Mouse (Mus musculus) heart, embryonic 13.5 days (tissue): Measurements from ENCODE around the gene Aff1. TPM values are rescaled to one million over a fixed set of nuclear protein-coding genes. Genes with fewer than 3 reads are reported as not detected.

Experiments
- ATAC-seq: fragments of 200-750 bp; cut with Nextera tagmentation; 2 replicates; pipeline ENCODE4 v1.8.0; 2017; ENCODE audit warnings: moderate TSS enrichment; ENCODE audit not compliant: insufficient number of reproducible peaks, low FRiP score, low TSS enrichment; ENCODE audit errors: extremely low read depth
- H3K27ac ChIP-seq: fragments of 300-500 bp; sonication (generic); replicated peaks from 2 replicates; pipeline ENCODE4 v1.5.1; 2015; ENCODE audit warnings: moderate library complexity, mild to moderate bottlenecking, inconsistent platforms
- H3K27me3 ChIP-seq: fragments of 300-500 bp; sonication (generic); replicated peaks from 2 replicates; pipeline ENCODE4 v1.6.1; 2015; ENCODE audit warnings: mild to moderate bottlenecking, inconsistent platforms
- H3K36me3 ChIP-seq: fragments of 300-500 bp; sonication (generic); 2 replicates; pipeline ENCODE4 v1.6.1; 2015; ENCODE audit warnings: mild to moderate bottlenecking, inconsistent platforms
- H3K4me1 ChIP-seq: fragments of 300-500 bp; sonication (generic); 2 replicates; pipeline ENCODE4 v1.6.1; 2015; ENCODE audit warnings: inconsistent platforms
- H3K4me2 ChIP-seq: fragments of 300-500 bp; sonication (generic); 2 replicates; pipeline ENCODE4 v1.6.1; 2015; ENCODE audit warnings: inconsistent platforms, mild to moderate bottlenecking, moderate library complexity
- H3K4me3 ChIP-seq: fragments of 300-500 bp; sonication (generic); 2 replicates; pipeline ENCODE4 v1.5.1; 2015; ENCODE audit warnings: moderate library complexity, mild to moderate bottlenecking, inconsistent platforms
- H3K9ac ChIP-seq: fragments of 300-500 bp; sonication (generic); 2 replicates; pipeline ENCODE4 v1.6.1; 2015; ENCODE audit warnings: inconsistent platforms, mild to moderate bottlenecking, moderate library complexity
- H3K9me3 ChIP-seq: fragments of 300-500 bp; sonication (generic); 2 replicates; pipeline ENCODE4 v1.6.1; 2016; ENCODE audit warnings: inconsistent platforms
- WGBS: fragments of 180-500 bp; shearing (Covaris S2); methylation state at CpG from one replicate; pipeline ENCODE4 v1.1.7; 2015; ENCODE audit warnings: mixed read lengths; 5-methylcytosine and 5-hydroxymethylcytosine counted together
- polyA plus RNA-seq: library from polyadenylated mRNA; unstranded; fragments of >200 nt; fragmentation: Nextera tagmentation; extraction: Ambion mirVana; gene quantifications from 2 replicates; pipeline ENCODE4 v1.2.1, GENCODE M21; 2015

The Aff1 gene
- polyA plus RNA-seq, 1 experiment from 2014 or later = 7.4 TPM

DNA sequence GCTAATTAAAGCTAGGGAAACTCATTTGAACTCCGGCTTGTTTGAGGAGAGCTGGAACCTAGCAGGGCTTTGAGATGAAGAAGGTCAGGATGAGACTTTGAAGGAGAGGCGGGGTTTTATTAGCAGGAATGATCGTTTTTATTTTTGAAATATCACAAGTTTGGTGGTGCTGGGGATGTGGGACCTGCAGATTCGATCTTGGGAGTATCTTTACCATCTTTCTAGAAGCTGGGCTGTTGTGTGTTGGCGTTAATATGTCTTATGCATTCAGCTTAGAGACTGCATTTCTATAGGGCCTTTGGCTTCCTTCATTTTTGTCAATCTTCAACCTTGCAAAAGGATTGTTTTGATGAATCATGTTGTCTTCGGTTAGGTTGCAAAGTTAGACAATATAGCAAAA lies 1.9 kb downstream of the Aff1 start:
- Histone ChIP-seq H3K4me1 (peaks cover 15% of the 10 kb centered on the region), H3K9ac (no peak overlapping the region), H3K27me3 (peaks cover 29% of the 10 kb centered on the region), H3K4me2 (peak overlapping the region; percentile 100; the same call in 1 of the 2 replicates), H3K4me3 (no peak overlapping the region; the same call in 1 of the 2 replicates), H3K27ac (no peak overlapping the region), H3K36me3 (no peaks in the 10 kb centered on the region), H3K9me3 (no peaks in the 10 kb centered on the region)
- WGBS = 60% methylated on average over 6 of the region's 6 CpGs
- no peak for ATAC-seq

DNA sequence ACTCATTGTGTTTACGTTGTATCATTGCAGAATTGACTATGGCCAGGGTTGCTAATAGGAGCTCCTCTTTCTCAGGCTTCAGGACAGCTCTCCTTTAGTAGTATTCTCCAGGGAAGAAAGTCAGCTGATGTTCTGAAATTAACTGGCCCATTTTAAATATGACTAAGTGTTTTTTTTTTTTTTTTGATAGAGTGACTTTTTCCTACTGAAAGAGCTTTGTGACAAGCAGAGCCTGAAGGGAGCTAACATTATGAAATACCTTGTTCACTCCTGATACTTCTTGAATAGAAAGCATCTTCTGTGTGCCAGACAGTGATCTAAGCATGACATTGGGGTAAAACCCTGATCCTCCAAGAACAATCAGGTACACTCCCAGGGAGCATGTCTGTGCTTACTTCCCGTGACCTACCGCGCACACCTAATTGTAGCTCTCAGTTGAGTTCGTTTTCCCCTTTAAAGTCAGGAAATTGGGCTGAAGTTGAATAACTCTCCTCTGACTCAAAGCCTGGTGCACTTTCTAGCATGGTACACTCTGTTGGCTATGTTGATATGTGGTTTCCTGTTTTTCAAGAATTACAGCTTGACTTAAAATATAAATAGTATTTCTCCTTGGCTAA lies 5.8 kb downstream of the Aff1 start:
- no peak overlapping the region for H3K4me3 ChIP-seq
- H3K36me3 ChIP-seq = no peaks in the 10 kb centered on the region
- peaks cover 19% of the 10 kb centered on the region for H3K4me1 ChIP-seq
- no peak overlapping the region for H3K27ac ChIP-seq
- peaks cover 23% of the 10 kb centered on the region for H3K27me3 ChIP-seq
- H3K9ac ChIP-seq = no peak overlapping the region
- no peak overlapping the region for H3K4me2 ChIP-seq
- ATAC-seq = no peak
- 83% methylated on average over 5 of the region's 5 CpGs for WGBS
- no peaks in the 10 kb centered on the region for H3K9me3 ChIP-seq

DNA sequence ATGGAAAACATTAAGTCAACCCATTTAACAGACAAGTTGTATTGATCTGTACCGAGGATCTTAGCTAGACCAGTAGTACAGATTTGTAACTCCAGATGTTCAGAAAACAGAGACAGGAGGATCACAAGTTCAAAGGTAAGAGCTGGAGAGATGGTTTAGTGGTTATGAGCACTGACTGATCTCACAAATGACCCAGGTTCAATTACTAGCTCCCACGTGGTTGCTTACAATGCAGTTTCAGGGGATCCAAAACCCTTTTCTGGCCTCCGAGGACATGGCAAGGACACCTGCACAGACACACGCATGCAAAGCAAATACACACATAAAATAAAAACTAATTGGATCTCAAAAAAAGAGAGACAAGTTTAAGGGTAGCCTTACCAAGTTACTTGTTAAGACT lies 6.4 kb downstream of the Aff1 start:
- no peak overlapping the region for H3K4me2 ChIP-seq
- WGBS = 79% methylated on average over 4 of the region's 4 CpGs
- H3K4me3 ChIP-seq = no peak overlapping the region
- no peaks in the 10 kb centered on the region for H3K36me3 ChIP-seq
- no peak overlapping the region for H3K27ac ChIP-seq
- H3K4me1 ChIP-seq = peaks cover 13% of the 10 kb centered on the region
- ATAC-seq = no peak
- H3K9me3 ChIP-seq = no peaks in the 10 kb centered on the region
- peaks cover 17% of the 10 kb centered on the region for H3K27me3 ChIP-seq
- no peak overlapping the region for H3K9ac ChIP-seq

DNA sequence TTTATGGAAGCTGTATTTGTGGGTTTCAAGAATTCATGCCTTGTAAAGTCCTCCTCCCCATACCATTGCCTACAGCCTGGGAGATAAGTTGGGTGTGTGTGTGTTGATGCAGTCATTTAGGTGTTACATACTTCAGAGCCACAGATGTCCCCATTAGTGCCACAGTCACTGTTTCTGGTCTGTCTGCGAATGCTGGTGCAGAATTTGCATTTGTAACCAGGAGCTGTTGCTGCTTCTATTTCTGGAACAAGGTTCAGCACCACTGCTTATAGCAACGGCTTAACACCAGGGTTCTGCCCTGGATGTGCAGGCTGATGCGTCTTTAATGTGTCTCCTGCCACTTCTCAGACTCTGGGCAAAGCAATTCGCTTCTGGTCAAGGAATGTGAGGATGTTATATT lies 7.4 kb downstream of the Aff1 start:
- peaks cover 7% of the 10 kb centered on the region for H3K27me3 ChIP-seq
- H3K36me3 ChIP-seq = no peaks in the 10 kb centered on the region
- no peak overlapping the region for H3K27ac ChIP-seq
- H3K4me3 ChIP-seq = no peak overlapping the region
- no peak overlapping the region for H3K9ac ChIP-seq
- ATAC-seq = no peak
- peaks cover 10% of the 10 kb centered on the region for H3K4me1 ChIP-seq
- WGBS = 34% methylated on average over 4 of the region's 4 CpGs
- no peak overlapping the region for H3K4me2 ChIP-seq
- no peaks in the 10 kb centered on the region for H3K9me3 ChIP-seq

DNA sequence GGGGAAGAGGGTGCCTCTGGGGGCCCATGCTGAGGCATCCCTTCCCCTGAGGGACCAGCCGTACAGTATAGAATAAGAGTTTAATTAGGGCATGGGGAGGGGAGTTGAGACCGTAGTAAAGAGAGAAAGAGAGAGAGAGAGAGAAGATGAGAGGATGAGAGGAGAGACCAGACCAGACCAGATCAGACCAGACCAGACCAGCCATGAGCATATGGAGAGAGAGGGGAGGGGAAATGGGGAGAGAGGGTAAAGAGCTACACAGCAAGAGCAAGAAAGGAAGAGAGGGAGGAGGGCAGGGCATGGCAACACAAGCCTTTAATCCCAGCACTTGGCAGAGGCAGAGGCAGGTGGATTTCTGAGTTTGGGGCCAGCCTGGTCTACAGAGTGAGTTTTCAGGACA lies 8.5 kb downstream of the Aff1 start:
- 90% methylated on average over 2 of the region's 2 CpGs for WGBS
- H3K9me3 ChIP-seq = no peaks in the 10 kb centered on the region
- no peak overlapping the region for H3K4me3 ChIP-seq
- H3K4me1 ChIP-seq = peaks cover 10% of the 10 kb centered on the region
- no peak overlapping the region for H3K9ac ChIP-seq
- ATAC-seq = no peak
- no peak overlapping the region for H3K27ac ChIP-seq
- H3K36me3 ChIP-seq = no peaks in the 10 kb centered on the region
- no peak overlapping the region for H3K4me2 ChIP-seq
- H3K27me3 ChIP-seq = peaks cover 3% of the 10 kb centered on the region; the same call in 1 of the 2 replicates

DNA sequence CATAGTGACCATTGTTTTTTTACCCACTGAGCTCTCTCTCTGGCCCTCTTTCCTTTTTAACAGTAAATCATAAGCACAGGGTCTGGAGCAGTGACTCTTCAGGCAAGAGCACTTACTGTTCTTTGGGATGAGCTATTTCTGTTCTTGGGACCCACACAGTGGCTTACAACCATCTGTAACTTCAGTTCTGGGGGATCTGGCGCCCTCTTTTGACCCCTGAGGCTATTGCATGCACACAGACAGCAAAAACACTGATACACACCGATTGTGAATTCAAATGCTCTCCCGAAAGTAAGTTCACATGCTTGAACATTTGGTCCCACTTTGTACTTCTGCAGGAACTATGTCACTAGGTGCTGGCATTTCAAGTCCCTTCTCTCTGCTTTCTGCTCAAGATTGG lies 9.3 kb downstream of the Aff1 start:
- Histone ChIP-seq H3K9me3 (0 out of 2 replicates have a peak, but pooled peaks cover 1% of the 10 kb centered on the region), H3K27ac (no peak overlapping the region), H3K27me3 (peaks cover 3% of the 10 kb centered on the region; the same call in 1 of the 2 replicates), H3K4me1 (peaks cover 10% of the 10 kb centered on the region), H3K9ac (no peak overlapping the region), H3K4me3 (no peak overlapping the region), H3K4me2 (no peak overlapping the region), H3K36me3 (no peaks in the 10 kb centered on the region)
- WGBS = 63% methylated on average over 3 of the region's 3 CpGs
- ATAC-seq = no peak

DNA sequence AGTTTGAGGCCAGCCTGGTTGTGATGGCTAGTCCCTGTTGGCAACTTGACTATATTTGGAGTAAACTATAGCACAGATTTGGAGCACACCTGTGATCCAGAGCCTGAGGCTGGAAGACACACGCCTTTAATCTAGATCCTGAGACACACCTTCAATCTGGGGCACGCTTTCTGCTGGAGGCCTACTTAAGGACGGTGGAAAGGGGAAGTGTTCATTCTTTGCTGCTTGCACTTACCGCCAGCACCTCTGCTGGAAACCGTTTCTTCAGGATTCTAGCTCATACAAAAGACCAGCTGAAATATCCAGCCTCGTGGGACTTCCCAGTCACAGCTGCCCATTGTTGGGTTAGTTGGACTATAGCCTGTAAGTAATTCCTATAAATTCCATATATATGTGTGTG lies 10.4 kb downstream of the Aff1 start:
- H3K27ac ChIP-seq = no peak overlapping the region
- no peak overlapping the region for H3K4me3 ChIP-seq
- ATAC-seq = no peak
- H3K9ac ChIP-seq = no peak overlapping the region
- WGBS = 74% methylated on average over 6 of the region's 6 CpGs
- H3K9me3 ChIP-seq = 0 out of 2 replicates have a peak, but pooled peaks cover 3% of the 10 kb centered on the region
- no peaks in the 10 kb centered on the region for H3K27me3 ChIP-seq
- H3K4me1 ChIP-seq = peaks cover 10% of the 10 kb centered on the region
- no peak overlapping the region for H3K4me2 ChIP-seq
- no peaks in the 10 kb centered on the region for H3K36me3 ChIP-seq

DNA sequence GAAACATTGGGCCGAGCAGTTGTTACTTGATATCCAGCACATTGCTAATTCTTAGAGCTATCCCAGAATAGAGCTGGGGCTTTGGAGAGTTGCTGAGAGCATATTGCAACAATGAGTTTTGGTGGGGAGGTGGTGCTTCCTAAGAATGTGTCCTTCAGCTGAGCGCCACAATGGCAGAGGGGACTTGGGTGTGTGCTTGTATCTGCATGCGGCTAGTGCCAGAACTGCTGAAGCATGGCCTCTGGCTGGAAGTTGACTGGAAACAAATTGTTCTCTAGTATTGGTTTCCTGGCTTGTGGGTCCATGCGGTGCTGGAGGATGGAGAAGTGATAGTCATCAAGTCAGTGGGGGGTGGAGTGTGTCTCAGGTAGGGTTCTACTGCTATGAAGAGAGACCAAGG lies 13.2 kb downstream of the Aff1 start:
- Histone ChIP-seq H3K4me2 (no peak overlapping the region), H3K4me3 (no peak overlapping the region), H3K27ac (no peak overlapping the region), H3K9me3 (peaks cover 3% of the 10 kb centered on the region; the same call in 1 of the 2 replicates), H3K4me1 (no peaks in the 10 kb centered on the region), H3K9ac (no peak overlapping the region), H3K27me3 (no peaks in the 10 kb centered on the region), H3K36me3 (no peaks in the 10 kb centered on the region)
- ATAC-seq = no peak
- 83% methylated on average over 4 of the region's 4 CpGs for WGBS

DNA sequence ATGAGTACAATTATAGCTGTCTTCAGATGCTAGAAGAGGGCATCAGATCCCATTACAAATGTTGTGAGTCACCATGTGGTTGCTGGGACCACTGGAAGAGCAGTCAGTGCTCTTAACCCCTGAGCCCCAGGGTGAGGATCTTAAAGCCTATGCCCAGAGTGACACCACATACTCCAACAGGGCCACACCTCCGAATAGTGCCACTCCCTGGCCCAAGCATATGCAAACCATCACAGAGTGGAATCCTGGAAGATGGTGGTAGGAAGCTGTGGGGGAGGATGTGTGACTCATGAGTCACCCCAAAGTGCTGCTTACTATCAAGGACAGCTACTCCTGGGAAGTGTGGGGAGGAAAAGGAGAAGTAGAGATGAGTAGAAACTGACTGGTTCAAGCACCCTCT lies 13.7 kb downstream of the Aff1 start:
- no peak overlapping the region for H3K9ac ChIP-seq
- no peaks in the 10 kb centered on the region for H3K27me3 ChIP-seq
- no peak overlapping the region for H3K27ac ChIP-seq
- H3K4me1 ChIP-seq = no peaks in the 10 kb centered on the region
- no peak overlapping the region for H3K4me2 ChIP-seq
- ATAC-seq = no peak
- H3K9me3 ChIP-seq = peaks cover 3% of the 10 kb centered on the region; the same call in 1 of the 2 replicates
- H3K4me3 ChIP-seq = no peak overlapping the region
- 71% methylated on average over 1 of the region's 1 CpGs for WGBS
- H3K36me3 ChIP-seq = no peaks in the 10 kb centered on the region

DNA sequence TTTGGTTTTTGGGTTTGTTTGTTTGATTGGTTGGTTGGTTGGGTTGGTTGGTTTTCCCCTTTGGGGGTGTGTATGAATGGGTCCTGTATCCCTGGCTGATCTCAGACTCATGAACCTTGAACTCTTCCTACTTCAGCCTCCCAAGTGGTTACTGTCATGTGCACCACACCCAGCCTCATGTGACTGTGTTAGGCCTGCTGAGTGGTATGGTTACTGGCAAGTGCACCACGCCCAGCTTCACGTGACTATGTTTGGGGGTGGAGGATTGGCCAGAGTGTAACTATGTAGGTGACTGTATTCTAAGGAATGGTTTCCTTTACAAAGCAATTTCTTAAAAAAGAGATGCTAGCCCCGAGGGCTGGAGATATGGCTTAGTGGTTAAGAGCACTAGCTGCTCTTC lies 16.9 kb downstream of the Aff1 start:
- WGBS = 88% methylated on average over 3 of the region's 3 CpGs
- Histone ChIP-seq H3K4me3 (no peak overlapping the region), H3K9me3 (peaks cover 3% of the 10 kb centered on the region; the same call in 1 of the 2 replicates), H3K9ac (no peak overlapping the region), H3K4me2 (no peak overlapping the region), H3K4me1 (peaks cover 9% of the 10 kb centered on the region; the same call in 1 of the 2 replicates), H3K27ac (no peak overlapping the region), H3K27me3 (no peaks in the 10 kb centered on the region), H3K36me3 (no peaks in the 10 kb centered on the region)
- peak; percentile 74 for ATAC-seq

DNA sequence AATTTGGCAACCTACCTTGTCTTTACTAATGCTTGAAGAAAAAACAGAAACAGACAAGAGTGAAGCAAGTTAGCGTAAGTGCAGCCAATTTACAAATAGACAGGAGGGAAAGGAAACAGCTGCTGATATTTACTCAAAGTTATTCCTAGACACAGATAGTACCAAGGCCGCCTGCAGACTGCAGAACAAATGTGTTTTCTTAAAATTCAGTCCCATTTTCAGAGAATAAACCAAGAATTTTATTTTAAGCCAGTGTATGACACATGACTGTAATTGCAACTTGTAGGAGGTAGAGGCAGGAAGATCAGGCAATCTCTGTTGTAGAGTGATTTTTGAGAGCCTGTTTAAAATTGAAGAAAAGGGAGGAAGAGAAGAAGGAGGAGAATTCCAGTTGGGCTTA lies 19.7 kb downstream of the Aff1 start:
- Histone ChIP-seq H3K9ac (no peak overlapping the region), H3K4me3 (no peak overlapping the region), H3K9me3 (no peaks in the 10 kb centered on the region; the same call in 1 of the 2 replicates), H3K36me3 (no peaks in the 10 kb centered on the region), H3K27ac (no peak overlapping the region), H3K27me3 (no peaks in the 10 kb centered on the region), H3K4me1 (peaks cover 9% of the 10 kb centered on the region; the same call in 1 of the 2 replicates), H3K4me2 (no peak overlapping the region)
- WGBS = 51% methylated on average over 2 of the region's 2 CpGs
- ATAC-seq = no peak

DNA sequence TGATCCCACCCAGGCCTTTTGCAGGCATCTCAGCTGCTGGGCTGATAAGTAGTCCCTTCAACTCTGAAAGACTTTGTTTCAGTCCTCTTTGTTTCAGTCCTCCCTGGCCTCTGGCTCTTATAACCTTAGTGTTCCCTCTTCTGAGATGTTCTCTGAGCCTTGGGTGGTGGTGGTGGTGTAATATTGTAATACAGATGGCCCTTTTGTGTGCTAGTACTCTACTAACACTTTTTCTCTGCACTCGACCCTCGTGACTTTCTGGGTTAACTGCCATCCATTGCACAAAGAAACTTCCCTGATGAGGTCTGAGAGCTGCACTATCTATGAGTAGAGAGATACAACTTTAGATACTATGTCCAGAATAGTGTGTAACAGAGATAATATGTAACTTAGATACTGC lies 21.2 kb downstream of the Aff1 start:
- H3K27me3 ChIP-seq = no peaks in the 10 kb centered on the region

More for the DNA sequence above, 21.2 kb downstream of the Aff1 start:
- Histone ChIP-seq H3K4me2 (no peak overlapping the region), H3K9ac (no peak overlapping the region), H3K27ac (no peak overlapping the region), H3K4me3 (no peak overlapping the region), H3K36me3 (no peaks in the 10 kb centered on the region), H3K9me3 (no peaks in the 10 kb centered on the region; the same call in 1 of the 2 replicates), H3K4me1 (peaks cover 9% of the 10 kb centered on the region; the same call in 1 of the 2 replicates)
- 63% methylated on average over 2 of the region's 2 CpGs for WGBS
- ATAC-seq = no peak
